Mouse (Mus musculus): ENCODE measurements around the gene Rtn4.
A peak's percentile ranks its signal among the peaks of the same experiment; 100 is the strongest.
"Not testable (repeated sequence)": the region's sequence is repeated elsewhere in the genome, so short reads cannot be mapped to it uniquely, and the experiment has no call there.

The Rtn4 gene

GRCm38 (mm10) chr11:29692683-29693272 lies at the start of gene Rtn4:
TSS of gene Rtn4 (plus strand) at chr11:29692947.
- peak; percentile 94 to 96 for DNase-seq

DNA sequence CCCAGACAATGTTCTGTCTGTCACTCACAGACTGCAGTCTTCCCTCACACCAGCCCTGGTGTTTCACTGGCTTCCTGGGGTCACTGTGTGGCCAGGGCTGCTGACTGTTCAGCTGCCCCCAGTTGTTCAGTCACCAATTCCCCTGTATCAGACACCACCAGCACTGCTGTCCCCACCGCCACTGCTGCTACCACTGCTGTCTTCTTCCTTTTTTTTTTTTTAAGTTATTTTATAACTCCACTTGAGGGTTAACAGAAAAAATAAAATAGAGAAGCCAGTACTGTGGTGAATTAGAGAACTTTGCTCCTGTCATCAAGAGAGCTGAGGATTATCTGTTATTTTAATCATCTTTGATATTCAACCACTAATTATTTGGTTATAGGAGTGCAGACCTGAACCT lies 48.3 kb upstream of the Rtn4 start:
- DNase-seq = no peak

DNA sequence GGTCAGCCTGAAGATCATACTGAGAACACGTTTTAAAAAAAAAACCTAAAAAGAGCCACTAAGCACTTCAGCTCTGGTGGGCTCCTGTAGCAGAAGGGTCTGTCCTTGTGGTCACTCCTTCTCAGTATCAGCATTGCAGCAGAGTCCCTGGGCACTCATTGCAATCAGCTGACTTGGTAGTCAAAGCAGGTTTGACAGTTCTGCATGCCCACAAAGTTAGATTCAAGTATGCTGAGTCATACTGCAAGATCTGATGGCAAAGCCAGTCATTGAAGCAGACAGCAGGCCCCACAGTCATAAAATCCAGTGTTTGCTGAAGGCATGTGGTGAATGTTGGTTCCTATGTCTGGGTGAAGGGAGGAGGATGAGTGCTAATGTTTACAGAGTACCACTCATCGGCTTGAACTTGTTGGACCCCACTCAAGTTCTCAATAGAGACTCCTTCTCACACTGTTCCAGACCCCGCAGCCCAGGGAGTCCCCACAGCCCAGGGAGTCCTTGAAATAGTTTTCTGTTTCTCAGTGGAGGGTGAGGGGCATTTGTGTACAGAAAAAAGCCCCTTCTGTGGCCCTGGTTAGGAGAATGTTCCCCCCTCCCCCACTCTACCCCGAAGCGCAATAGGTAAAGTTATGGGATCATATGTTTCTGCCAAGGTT lies 47.2 kb upstream of the Rtn4 start:
- no peak for DNase-seq

DNA sequence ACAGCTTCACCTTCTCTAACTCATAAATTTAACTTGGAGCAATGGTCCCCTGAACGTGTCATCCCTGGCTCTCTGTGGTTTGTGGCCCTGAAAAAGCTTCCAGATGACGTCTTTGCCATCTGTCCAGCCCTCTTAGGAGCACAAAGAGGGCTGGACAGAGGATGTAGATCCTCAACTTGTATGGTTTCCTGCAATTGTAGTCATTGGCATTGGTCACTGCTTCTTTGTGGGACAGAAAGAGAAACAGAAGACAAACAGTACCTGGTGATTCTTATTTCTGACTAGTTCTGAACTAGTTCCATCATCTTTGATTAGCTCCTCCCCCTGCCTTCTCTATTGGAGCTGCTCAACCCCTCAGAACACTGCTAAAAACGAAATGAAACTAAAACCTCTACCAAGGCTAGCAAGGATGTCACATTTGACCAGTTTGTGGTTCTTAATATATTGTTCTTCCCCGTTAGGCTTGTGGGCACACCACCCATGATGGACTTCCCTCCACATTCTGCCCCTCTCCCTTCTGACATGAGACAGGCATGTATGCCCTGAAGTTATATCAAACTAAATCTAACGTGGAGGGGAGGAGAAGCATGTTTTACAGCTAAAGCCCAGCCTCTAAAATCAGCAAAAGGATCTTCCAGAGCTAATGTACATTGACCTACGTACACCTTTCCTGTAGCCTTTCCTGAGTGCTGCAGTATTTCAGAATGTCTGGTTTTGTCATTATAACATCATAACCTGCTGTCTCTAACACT lies 45.0 kb upstream of the Rtn4 start:
- DNase-seq = peak; percentile 38 to 44

DNA sequence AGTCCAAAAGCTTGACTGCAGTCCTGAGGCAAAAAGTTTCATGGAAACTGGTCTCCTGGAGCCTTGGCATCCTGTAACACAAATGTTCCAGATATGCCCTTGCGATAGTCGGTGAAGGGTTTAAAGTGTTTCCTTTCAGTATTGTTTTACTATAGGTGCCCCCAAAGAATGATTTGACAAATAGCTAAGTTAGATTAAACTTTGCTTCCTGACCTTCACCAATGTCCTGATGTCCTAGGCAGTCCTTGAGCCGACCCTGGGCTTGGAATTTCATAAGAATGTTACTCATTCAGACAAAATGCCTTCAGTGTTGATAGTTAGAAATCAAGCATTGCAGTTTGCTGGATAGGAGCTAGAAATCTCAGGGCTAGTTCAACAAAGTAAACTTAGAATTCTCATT lies 37.4 kb upstream of the Rtn4 start:
- DNase-seq = not testable (repeated sequence)

GRCm38 (mm10) chr11:29660740-29661139 lies 32.0 kb upstream of the Rtn4 start:
- no peak for DNase-seq

GRCm38 (mm10) chr11:29667634-29668033 lies 25.1 kb upstream of the Rtn4 start:
- no peak for DNase-seq

GRCm38 (mm10) chr11:29669706-29670105 lies 23.0 kb upstream of the Rtn4 start:
- DNase-seq = no peak

DNA sequence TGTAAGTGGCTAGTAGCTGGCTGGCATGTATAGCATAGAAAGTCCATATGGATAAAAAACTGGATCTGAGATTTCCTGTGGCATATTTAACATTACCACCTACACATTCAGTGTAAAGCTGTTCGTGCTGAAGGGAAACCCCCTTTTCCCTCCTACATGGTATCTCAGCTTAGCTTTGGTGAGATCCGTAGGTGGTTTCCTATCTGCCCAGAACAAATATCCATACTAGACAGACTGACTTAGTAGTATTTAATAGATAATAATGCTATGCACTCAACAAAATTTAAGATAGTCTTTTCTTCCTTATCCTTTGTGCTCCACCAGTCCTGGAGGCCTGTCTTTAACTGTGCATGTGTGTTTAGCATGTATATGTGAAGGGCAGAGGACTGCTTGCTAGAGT lies 19.4 kb upstream of the Rtn4 start:
- no peak for DNase-seq

DNA sequence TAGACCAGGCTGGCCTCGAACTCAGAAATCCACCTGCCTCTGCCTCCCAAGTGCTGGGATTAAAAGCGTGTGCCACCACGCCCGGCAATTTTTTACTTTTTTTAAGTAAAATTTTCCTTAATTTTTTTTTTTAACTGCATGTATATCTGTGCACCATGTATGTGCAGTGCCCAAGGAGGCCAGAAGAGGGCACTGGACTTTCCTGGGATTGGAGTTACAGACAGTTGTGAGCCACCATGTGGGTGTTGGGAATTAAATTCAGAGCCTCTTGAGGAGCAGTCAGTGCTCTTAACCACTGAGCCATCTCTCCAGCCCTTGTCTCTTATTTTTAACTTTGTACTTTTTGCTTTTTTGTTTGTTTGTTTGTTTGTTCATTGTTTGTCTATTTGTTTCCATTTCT lies 16.0 kb upstream of the Rtn4 start:
- DNase-seq = peak; percentile 36 to 49

- DNase-seq = no peak
Observed at GRCm38 (mm10) chr11:29679942-29680341, 12.8 kb upstream of the Rtn4 start.

- no peak for DNase-seq
Observed at GRCm38 (mm10) chr11:29680771-29681170, 12.0 kb upstream of the Rtn4 start.

- no peak for DNase-seq
Observed at GRCm38 (mm10) chr11:29684272-29684671, 8.5 kb upstream of the Rtn4 start.

DNA sequence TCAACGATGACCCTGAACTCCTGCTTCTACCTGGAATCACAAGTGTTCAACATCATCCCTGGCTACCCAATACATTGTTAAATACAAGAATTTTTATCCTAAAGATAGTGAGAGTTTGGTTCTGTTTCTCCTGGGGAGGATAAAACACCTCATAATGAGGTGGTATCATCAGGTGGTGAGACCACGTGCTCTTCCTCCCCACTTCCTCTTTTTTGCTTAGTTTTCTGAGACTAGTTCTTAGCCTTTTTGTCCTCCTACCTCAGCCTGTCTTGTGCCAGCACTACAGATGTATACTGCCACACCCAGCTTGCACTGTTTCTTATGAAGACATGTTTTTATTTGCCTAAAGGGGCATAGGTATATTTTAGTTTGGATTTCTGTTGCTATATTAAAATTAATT lies 6.6 kb upstream of the Rtn4 start:
- peak; percentile 32 to 45 for DNase-seq

- DNase-seq = no peak
Observed at GRCm38 (mm10) chr11:29691556-29691955, 1.2 kb upstream of the Rtn4 start.

DNA sequence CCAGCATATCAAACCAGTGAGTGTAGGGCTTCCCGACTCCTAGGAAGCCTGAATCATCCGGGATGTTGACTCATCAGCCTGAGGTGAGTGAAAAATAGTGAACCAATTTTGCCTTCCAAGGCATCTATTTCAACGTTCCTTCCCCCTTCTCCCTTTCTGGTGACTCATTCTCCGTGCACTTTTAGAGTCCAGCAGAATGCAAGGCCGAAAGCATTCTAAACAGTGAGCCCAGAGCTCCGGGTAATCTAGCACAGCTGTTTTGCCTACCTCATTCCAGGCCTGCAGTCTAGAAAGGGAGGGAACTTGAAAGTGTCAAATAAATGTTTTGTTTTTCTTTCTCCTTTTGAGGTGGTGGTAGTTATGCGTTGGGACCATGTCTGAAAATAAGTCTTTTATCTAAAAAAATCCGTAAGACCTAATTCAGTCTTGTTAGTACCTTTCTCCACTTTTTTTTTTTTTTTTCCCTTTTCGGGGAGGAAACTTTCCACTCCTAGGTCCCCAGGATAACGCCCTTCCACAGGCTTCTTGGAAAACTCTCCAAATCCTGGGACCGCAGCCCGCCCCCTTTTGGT lies 550 bp upstream of the Rtn4 start:
- peak in 1 of 2 experiments; percentile 3 for DNase-seq

DNA sequence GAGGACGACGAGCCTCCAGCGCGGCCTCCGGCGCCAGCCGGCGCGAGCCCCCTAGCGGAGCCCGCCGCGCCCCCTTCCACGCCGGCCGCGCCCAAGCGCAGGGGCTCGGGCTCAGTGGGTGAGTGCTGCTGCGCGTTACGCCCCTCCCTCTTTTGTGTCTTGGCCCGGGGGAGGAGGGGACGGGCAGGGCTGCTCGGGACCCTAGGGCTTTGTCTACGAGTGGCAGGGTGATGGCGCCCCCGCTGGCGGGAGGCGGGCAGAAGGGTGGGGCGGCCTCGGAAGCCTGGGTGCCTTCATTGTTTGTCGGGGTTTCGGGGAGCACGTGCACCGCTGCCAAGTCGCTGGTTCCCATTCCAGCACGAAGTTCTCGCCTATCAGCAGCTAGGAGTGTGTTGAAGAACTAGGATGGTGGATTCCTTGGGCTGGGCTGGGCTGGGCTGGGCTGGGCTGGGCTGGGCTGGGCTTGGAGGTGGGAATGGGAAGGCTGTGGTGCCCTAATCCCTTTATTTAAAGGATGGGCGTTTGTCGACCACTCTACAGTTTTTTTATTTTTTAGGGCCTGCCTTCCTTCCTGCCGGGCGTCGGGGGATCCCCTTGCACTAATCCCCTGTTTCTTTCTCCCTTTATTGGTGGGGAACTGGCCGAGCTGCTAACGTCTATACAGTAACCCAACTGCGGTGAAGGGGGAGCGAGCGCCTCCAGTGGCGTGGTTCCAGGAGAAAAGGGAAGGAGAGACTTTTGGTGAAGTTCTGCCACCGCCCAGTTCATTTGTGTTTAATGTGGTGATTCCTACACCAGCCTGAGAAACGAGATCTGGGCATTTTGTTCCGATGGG lies 1.0 kb downstream of the Rtn4 start:
- DNase-seq = peak; percentile 93

DNA sequence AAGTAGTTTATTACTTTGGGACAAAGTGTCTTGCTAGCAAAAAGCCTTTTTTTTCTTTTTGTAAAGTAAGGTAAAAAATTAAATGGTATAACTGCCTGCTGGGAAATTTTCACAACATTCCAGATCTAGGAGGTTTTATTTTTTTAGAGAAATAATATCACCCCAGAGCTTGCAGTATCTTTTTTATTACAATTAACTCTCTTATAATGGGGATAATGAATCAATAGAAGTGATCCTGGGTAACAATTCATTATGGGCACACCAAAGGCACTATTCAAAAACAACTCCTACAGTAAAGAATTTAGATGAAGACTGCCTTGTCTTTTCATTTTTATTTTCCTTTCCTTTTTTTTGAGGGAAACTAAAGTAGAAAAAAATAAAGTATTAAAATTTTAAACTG lies 2.0 kb downstream of the Rtn4 start:
- no peak for DNase-seq

DNA sequence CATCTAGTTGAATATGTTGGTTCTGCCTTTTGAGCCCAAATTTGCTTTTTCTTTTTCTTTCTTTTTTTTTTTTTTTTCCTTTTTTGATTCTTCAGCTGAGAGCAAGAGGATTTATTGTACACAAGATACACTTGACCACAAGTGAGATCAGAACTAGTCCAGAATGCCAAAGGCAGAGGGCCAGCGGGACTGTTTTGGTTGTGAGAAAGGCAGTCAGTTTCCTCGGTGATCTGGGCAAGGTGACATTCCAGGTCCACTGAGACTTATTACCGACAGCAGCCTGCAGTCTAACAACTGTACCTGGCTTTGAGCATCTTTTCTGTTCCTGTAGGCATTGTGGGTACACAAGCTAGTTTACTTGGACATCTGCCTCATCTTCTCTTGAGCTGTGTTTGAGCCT lies 10.0 kb downstream of the Rtn4 start:
- no peak for DNase-seq

DNA sequence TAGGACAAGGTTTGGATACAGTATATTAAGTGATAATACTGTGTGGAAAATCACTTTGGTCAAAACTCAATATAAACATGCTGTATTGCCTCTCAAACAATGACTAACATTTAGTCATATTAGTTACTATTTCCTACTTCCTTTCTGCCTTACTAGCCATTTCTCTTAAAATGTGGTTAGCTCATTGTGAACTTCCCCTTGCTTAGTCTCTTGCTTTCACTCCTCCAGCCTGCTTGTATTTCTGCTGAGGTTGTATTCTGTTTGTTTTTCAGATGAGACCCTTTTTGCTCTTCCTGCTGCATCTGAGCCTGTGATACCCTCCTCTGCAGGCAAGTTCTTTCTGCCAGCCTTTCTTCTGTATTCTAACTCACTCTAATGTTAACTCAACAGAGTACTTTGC lies 12.5 kb downstream of the Rtn4 start:
- peak; percentile 13 to 19 for DNase-seq

DNA sequence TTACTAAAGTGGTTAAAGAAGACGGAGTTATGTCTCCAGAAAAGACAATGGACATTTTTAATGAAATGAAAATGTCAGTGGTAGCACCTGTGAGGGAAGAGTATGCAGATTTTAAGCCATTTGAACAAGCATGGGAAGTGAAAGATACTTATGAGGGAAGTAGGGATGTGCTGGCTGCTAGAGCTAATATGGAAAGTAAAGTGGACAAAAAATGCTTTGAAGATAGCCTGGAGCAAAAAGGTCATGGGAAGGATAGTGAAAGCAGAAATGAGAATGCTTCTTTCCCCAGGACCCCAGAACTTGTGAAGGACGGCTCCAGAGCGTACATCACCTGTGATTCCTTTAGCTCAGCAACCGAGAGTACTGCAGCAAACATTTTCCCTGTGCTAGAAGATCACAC lies 14.1 kb downstream of the Rtn4 start:
- no peak for DNase-seq

DNA sequence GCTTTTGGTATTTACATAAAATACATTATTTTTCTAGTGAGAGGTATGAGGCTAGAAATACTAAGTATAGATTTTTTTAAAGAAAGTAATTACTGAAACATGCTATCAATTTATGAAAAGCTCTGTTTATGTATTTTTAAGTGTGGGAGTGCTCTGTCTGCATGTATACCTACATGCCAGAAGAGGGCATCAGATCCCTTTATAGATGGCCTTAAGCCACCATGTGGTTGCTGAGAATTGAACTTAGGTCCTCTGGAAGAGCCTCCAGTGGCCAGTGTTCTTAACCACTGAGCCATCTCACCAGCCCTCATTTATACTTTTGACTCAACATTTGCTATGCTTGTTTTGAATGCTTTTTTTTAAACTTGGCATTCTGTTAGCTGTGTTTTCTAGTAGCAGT lies 16.8 kb downstream of the Rtn4 start:
- DNase-seq = peak; percentile 10 to 21

- no peak for DNase-seq
Observed at GRCm38 (mm10) chr11:29714114-29714513, 21.4 kb downstream of the Rtn4 start.
